Mouse (Mus musculus) Patski (cell line): ENCODE data around the gene Sorcs2. TPM values are rescaled to one million over a fixed set of nuclear protein-coding genes. Genes with fewer than 3 reads are reported as not detected.
A peak's percentile ranks its signal among the peaks of the same experiment; 100 is the strongest.

Experiments used
- ATAC-seq: fragments of 100-300 bp; one replicate; pipeline ENCODE4 v1.8.0; 2021
- CTCF ChIA-PET: fragments of 350-600 bp; sonication (Branson Sonifier 250); formaldehyde crosslinking; loops from one replicate; lab custom pipeline; 2022; ENCODE audit warnings: inconsistent platforms; lab: Charles Lee
- POLR2A ChIA-PET: fragments of 350-600 bp; sonication (Branson Sonifier 250); formaldehyde crosslinking; loops from one replicate; lab custom pipeline; 2022; ENCODE audit warnings: antibody characterized with exemption, inconsistent platforms; lab: Charles Lee
- DNase-seq: peaks from one replicate; pipeline ENCODE4 v3.0.0-alpha.2; 2011; ENCODE audit warnings: low read depth, low spot score
- H3K27me3 ChIP-seq: fragments of 371-371 bp; one replicate; pipeline ENCODE4 v1.5.1; 2021
- CTCF ChIP-seq: fragments of 100-300 bp; IDR thresholded peaks from one replicate; pipeline ENCODE4 v1.5.1; 2021
- in situ Hi-C: fragments of 300-500 bp; cut with MboI; formaldehyde crosslinking; loops from 3 replicates; pipeline ENCODE4 v1.11.1; 2018; ENCODE audit warnings: low pct_unique_long_range_greater_than_20kb, mixed read lengths
- polyA plus RNA-seq: library from polyadenylated mRNA; unstranded; gene quantifications from one replicate; pipeline ENCODE4 v1.2.3, GENCODE M21; 2021

Gene Sorcs2
- polyA plus RNA-seq, 1 experiment from 2014 or later: 9.9 TPM

DNA sequence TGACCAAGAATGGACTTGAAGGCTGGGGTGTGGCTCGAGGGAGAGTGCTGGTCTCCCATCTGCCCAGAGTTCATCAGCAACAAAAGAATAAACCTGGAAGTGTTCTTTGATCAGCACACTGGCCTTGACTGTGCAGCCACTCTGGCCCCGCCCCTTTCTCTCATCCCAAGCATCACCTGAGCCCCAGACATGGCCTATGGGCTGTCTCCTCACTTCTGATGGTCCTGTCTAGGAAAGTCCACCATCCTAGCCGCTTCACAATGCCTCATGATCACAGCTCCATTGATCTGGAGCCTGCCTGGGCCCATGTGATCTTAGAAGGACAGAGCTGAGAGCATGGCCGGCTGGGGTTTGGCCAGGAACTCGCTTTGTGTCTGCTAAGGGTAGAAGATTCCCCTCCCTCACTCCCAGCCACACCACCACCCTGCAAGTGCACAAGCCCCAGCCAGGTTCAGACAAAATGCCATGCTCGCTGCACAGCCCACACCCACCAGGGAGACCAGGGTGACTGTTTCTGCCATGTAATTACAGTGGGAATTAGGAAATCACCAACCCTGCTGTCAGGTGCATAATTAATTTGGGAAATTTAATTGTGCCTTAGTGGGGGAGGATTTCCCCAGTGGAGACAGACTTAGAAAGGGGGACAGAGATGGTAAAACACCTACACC lies 231.5 kb downstream of the Sorcs2 start:
- ATAC-seq (no peak), DNase-seq (no peak)
- in situ Hi-C loops: no loop called here
- no peaks in the 10 kb centered on the region for H3K27me3 ChIP-seq
- CTCF ChIA-PET: no interaction called here
- POLR2A ChIA-PET: no interaction called here
- no peak for TF ChIP-seq CTCF

- CTCF ChIA-PET: no interaction called here
- DNase-seq (no peak), ATAC-seq (no peak)
- TF ChIP-seq CTCF: no peak
- POLR2A ChIA-PET: no interaction called here
- no peaks in the 10 kb centered on the region for H3K27me3 ChIP-seq
- in situ Hi-C loops: no loop called here
Measured at GRCm38 (mm10) chr5:36165424-36166302, 232.3 kb downstream of the Sorcs2 start.

GRCm38 (mm10) chr5:36154879-36155485 lies 243.0 kb downstream of the Sorcs2 start:
- CTCF ChIA-PET: no interaction called here
- ATAC-seq (no peak), DNase-seq (no peak)
- in situ Hi-C loops: no loop called here
- TF ChIP-seq CTCF: no peak
- H3K27me3 ChIP-seq: no peaks in the 10 kb centered on the region
- POLR2A ChIA-PET: no interaction called here

GRCm38 (mm10) chr5:36153261-36153660 lies 244.7 kb downstream of the Sorcs2 start:
- in situ Hi-C loops: no loop called here
- CTCF ChIA-PET: no interaction called here
- ATAC-seq (no peak), DNase-seq (no peak)
- POLR2A ChIA-PET: no interaction called here
- no peak for TF ChIP-seq CTCF
- no peaks in the 10 kb centered on the region for H3K27me3 ChIP-seq

DNA sequence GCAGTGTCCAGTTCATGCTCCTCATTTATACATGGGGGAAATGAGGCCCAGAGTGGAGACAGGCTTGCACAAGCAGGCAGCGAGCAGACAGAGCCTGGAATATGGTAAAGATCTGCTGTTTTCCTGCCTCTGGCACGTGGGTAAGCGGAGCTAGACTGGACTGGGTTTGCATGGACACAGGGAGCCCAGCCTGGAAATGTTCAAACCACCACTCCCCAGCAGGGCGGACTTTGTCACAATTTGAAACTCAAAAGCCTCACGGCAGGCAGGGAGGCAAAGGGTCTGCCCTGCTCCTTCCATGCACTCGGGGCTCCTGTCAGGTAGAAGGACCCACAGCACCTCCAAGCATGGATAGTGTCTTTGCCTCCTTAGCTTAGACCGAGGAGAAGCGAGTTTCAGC lies 246.9 kb downstream of the Sorcs2 start:
- ATAC-seq: no peak
- in situ Hi-C loops: no loop called here
- DNase-seq: no peak
- ChIA-PET CTCF (interaction anchor here (0.6 to 1.9 kb wide), 2 partner anchors 12 to 17 kb away, joined by 3 to 4 read pairs; no protein-coding TSS in a partner anchor), POLR2A (no interaction called here)
- H3K27me3 ChIP-seq: no peaks in the 10 kb centered on the region
- TF ChIP-seq CTCF: no peak

DNA sequence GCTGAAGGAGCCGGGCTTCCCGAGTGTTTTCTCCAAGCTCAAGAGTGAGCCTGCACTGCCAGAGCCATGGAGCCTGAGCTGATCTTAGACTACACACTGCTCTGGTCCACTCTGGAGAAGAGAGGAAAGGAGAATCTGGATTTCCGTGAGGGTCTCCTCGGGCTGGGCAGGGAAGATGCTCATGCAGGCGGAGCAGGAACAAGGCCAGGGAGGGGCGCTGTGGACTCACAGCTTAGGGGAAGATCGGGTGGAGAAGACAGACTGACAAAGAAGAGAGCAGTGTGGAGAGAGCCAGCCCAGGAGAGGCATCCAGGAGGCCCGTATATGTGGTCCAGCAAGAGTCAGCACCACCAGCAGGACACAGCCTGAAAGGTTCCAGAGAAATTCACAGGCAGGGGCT lies 248.8 kb downstream of the Sorcs2 start:
- DNase-seq (no peak), ATAC-seq (no peak)
- in situ Hi-C loops: loop anchor here (5.0 kb wide), 1 partner anchor 248 kb away; the partner anchor contains the start of gene Sorcs2
- CTCF ChIA-PET: interaction anchor here (0.9 to 1.7 kb wide), 2 partner anchors 76 to 250 kb away, joined by 3 to 5 read pairs; no protein-coding TSS in a partner anchor
- no peaks in the 10 kb centered on the region for H3K27me3 ChIP-seq
- POLR2A ChIA-PET: no interaction called here
- no peak for TF ChIP-seq CTCF

- ChIA-PET POLR2A (no interaction called here), CTCF (no interaction called here)
- no peak for ATAC-seq
- no peaks in the 10 kb centered on the region for H3K27me3 ChIP-seq
- in situ Hi-C loops: loop anchor here (5.0 kb wide), 1 partner anchor 251 kb away; the partner anchor contains the start of gene Sorcs2
- no peak for DNase-seq
- TF ChIP-seq CTCF: no peak
Measured at GRCm38 (mm10) chr5:36146589-36146988, 251.3 kb downstream of the Sorcs2 start.

DNA sequence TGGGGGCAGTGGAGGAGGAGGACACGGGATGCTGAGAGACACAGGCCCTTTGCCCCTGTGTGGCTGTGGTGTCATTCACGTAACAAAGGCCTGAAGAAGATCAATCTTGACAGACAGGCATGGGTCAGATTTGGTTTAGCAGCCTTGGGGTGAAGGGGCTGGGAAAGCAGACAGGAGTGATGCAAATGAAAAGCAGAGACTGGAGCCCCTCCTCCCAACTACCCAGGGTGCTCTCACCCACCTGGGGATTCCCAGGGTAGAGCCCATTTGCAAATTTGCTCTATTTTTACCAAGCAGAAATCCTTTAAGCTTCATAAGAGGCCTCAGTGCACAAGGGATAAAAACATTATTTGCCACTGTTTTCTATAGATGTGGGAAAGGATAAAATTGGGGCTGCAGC lies 253.4 kb downstream of the Sorcs2 start:
- DNase-seq (no peak), ATAC-seq (no peak)
- TF ChIP-seq CTCF: no peak
- in situ Hi-C loops: no loop called here
- CTCF ChIA-PET: no interaction called here
- POLR2A ChIA-PET: no interaction called here
- H3K27me3 ChIP-seq: peaks cover 8% of the 10 kb centered on the region

DNA sequence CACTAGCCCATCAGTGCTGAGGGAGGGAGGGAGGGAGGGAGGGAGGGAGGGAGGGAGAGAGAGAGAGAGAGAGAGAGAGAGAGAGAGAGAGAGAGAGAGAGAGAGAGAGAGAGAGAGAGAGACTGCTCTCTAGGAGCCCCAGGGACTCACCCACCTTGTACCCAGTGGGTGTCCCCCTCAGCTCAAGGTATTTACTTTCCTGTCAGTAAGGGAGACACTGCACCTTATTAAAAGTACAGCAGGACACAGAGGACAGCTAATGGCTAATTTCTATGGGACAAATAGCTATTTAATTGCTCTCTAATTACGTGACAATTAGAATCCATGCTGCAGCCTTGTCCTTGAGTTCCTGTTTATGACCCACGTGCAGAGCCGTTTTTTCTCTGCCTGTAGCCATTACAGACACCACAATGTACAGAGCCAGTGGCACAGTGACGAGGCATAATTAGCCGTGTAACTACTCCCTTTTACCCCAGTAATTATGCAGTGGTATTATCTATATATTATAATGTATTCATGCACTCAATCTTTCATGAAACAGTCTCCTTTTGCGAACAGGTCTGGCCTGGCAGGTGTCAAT lies 256.2 kb downstream of the Sorcs2 start:
- in situ Hi-C loops: no loop called here
- no peak for TF ChIP-seq CTCF
- CTCF ChIA-PET: interaction anchor here (0.7 to 1.5 kb wide), 3 partner anchors 33 to 262 kb away, joined by 3 to 4 read pairs (median 3); no protein-coding TSS in a partner anchor
- peaks cover 11% of the 10 kb centered on the region for H3K27me3 ChIP-seq
- DNase-seq (no peak), ATAC-seq (no peak)
- POLR2A ChIA-PET: no interaction called here

DNA sequence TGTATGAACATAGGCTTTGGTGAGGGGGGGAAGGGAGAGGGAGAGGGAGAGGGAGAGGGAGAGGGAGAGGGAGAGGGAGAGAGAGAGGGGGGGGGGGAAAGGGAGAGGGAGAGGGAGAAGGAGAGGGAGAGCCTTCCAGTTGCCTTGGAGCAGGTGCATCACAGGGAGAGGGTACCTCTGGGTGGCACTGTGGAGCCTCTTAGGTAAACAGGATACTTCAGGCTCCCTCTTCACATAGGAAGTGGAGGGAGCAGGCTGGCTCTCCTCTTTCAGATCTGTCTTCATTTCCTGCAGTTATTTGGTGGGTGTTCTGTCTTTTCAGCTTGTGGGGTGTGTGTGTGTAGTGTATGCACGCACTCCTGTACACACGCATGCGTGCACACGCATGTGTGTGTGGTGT lies 256.8 kb downstream of the Sorcs2 start:
- peak; percentile 68 for TF ChIP-seq CTCF
- in situ Hi-C loops: no loop called here
- DNase-seq (no peak), ATAC-seq (no peak)
- H3K27me3 ChIP-seq: peaks cover 11% of the 10 kb centered on the region
- ChIA-PET CTCF (interaction anchor here (0.7 to 1.5 kb wide), 4 partner anchors 33 to 263 kb away, joined by 3 to 4 read pairs (median 3); no protein-coding TSS in a partner anchor), POLR2A (no interaction called here)
